Mouse (Mus musculus) mature B cell (primary cell): ENCODE data around the gene Fam151b.

ENCODE experiments used
- in situ Hi-C: fragments of 300-500 bp; cut with MboI; formaldehyde crosslinking; loops from 2 replicates; pipeline ENCODE4 v1.14.3; 2019

The Fam151b gene

GRCm38 (mm10) chr13:92410486-92410885 lies 73.3 kb downstream of the Fam151b start:
- in situ Hi-C loops = no loop called here

GRCm38 (mm10) chr13:92403496-92403895 lies 80.3 kb downstream of the Fam151b start:
- in situ Hi-C loops = no loop called here

- in situ Hi-C loops = no loop called here
Measured at GRCm38 (mm10) chr13:92402063-92402462, 81.8 kb downstream of the Fam151b start.
